Mouse (Mus musculus) lung, embryonic 15.5 days (tissue): ENCODE results near the gene Supt4a. TPM values are rescaled to one million over a fixed set of nuclear protein-coding genes. Genes with fewer than 3 reads are reported as not detected.

Experiments used
- ATAC-seq: fragments of 200-750 bp; cut with Nextera tagmentation; 2 replicates; pipeline ENCODE4 v1.8.0; 2017; ENCODE audit warnings: moderate number of reproducible peaks, borderline replicate concordance; ENCODE audit not compliant: low FRiP score, low TSS enrichment; ENCODE audit errors: extremely low read depth
- H3K27ac ChIP-seq: fragments of 300-500 bp; sonication (generic); 2 replicates; pipeline ENCODE4 v1.5.1; 2015; ENCODE audit warnings: moderate library complexity, mild to moderate bottlenecking, inconsistent platforms
- H3K27me3 ChIP-seq: fragments of 300-500 bp; sonication (generic); 2 replicates; pipeline ENCODE4 v1.6.1; 2015; ENCODE audit warnings: inconsistent platforms
- H3K36me3 ChIP-seq: fragments of 300-500 bp; sonication (generic); 2 replicates; pipeline ENCODE4 v1.6.1; 2015; ENCODE audit warnings: inconsistent platforms
- H3K4me1 ChIP-seq: fragments of 300-500 bp; sonication (generic); 2 replicates; pipeline ENCODE4 v1.6.1; 2015; ENCODE audit warnings: inconsistent platforms
- H3K4me2 ChIP-seq: fragments of 300-500 bp; sonication (generic); 2 replicates; pipeline ENCODE4 v1.6.1; 2015; ENCODE audit warnings: inconsistent platforms, mild to moderate bottlenecking, moderate library complexity
- H3K4me3 ChIP-seq: fragments of 300-500 bp; sonication (generic); 2 replicates; pipeline ENCODE4 v1.5.1; 2015; ENCODE audit warnings: mild to moderate bottlenecking, inconsistent platforms
- H3K9ac ChIP-seq: fragments of 300-500 bp; sonication (generic); 2 replicates; pipeline ENCODE4 v1.6.1; 2015; ENCODE audit warnings: inconsistent platforms
- H3K9me3 ChIP-seq: fragments of 300-500 bp; sonication (generic); 2 replicates; pipeline ENCODE4 v1.6.1; 2016; ENCODE audit warnings: inconsistent platforms
- WGBS: fragments of 180-500 bp; shearing (Covaris S2); methylation state at CpG from one replicate; pipeline ENCODE4 v1.1.7; 2015; 5-methylcytosine and 5-hydroxymethylcytosine counted together
- polyA plus RNA-seq: library from polyadenylated mRNA; unstranded; fragments of >200 nt; fragmentation: Nextera tagmentation; extraction: Ambion mirVana; gene quantifications from 2 replicates; pipeline ENCODE4 v1.2.1, GENCODE M21; 2015

The Supt4a gene
- polyA plus RNA-seq, 1 experiment from 2014 or later: 144 TPM

GRCm38 (mm10) chr11:87754603-87755002, 17.3 kb downstream of the Supt4a start:
- Histone ChIP-seq H3K4me1 (no peaks in the 10 kb centered on the region), H3K4me3 (no peak overlapping the region), H3K36me3 (no peaks in the 10 kb centered on the region), H3K9ac (no peak overlapping the region), H3K27me3 (peaks cover 5% of the 10 kb centered on the region), H3K9me3 (no peaks in the 10 kb centered on the region), H3K27ac (no peak overlapping the region), H3K4me2 (no peak overlapping the region)
- ATAC-seq: no peak
- 63% methylated on average over 5 of the region's 5 CpGs for WGBS

GRCm38 (mm10) chr11:87755360-87756017, 18.1 kb downstream of the Supt4a start:
- Histone ChIP-seq H3K36me3 (no peaks in the 10 kb centered on the region), H3K4me3 (0 out of 2 replicates have a peak overlapping the region, but pooled peaks have one; percentile 11), H3K9me3 (no peaks in the 10 kb centered on the region), H3K27me3 (peaks cover 14% of the 10 kb centered on the region), H3K27ac (no peak overlapping the region), H3K9ac (no peak overlapping the region), H3K4me1 (no peaks in the 10 kb centered on the region), H3K4me2 (no peak overlapping the region)
- 66% methylated on average over 17 of the region's 17 CpGs for WGBS
- peak; percentile 50; the same call in 1 of the 2 replicates for ATAC-seq

- Histone ChIP-seq H3K27me3 (peaks cover 22% of the 10 kb centered on the region), H3K4me1 (no peaks in the 10 kb centered on the region), H3K4me2 (no peak overlapping the region), H3K4me3 (peak overlapping the region; percentile 11; the same call in 1 of the 2 replicates), H3K9ac (no peak overlapping the region), H3K9me3 (no peaks in the 10 kb centered on the region), H3K27ac (no peak overlapping the region), H3K36me3 (no peaks in the 10 kb centered on the region)
- no peak for ATAC-seq
- WGBS: 81% methylated on average over 15 of the region's 15 CpGs
Observed at GRCm38 (mm10) chr11:87756251-87756820, 19.0 kb downstream of the Supt4a start.

DNA sequence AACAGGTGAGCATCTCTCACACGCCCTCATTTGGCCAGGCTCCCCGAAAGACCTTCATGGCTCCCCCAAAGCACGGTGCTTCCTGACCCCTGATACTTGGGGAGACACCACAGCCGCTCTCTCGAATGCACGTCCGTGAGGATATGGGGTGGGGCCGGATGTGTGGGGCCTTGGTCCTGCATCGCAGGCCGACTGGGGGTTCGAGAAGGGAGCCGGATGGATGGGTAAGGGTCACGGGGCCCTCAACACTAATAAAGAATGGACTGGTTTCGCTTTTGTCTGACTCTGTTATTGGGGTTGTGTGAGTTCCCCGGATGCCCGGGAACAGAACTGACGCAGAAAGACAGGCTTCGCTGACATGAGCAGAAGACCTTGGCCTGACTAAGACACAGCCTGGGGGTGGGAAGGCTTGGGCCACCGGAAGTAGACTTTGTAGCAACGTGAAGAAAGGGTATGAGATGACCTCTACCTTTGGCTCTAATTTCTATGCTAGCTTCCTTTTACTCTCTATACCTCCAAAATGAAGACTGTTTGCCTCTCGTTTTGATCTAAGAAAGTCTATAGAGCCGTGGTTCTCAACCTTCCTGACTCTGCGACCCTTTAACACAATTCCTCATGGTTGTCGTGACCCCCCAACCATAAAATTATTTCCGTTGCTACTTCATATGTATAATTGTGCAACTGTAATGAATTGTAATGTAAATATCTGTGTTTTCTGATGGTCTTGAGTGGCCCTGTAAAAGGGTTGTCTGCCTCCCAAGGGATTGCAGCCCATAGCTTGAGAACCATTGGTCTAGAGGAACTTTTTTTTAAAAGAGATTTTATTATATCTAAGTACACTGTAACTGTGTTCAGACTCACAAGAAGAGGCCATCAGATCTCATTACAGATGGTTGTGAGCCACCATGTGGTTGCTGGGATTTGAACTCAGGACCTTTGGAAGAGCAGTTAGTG, 19.9 kb downstream of the Supt4a start:
- H3K27me3 ChIP-seq: peaks cover 32% of the 10 kb centered on the region
- no peak overlapping the region for H3K27ac ChIP-seq
- H3K9me3 ChIP-seq: no peaks in the 10 kb centered on the region
- no peak overlapping the region for H3K9ac ChIP-seq
- H3K4me3 ChIP-seq: peak overlapping the region; percentile 11; the same call in 1 of the 2 replicates
- ATAC-seq: no peak
- H3K36me3 ChIP-seq: no peaks in the 10 kb centered on the region
- no peaks in the 10 kb centered on the region for H3K4me1 ChIP-seq
- H3K4me2 ChIP-seq: no peak overlapping the region
- 82% methylated on average over 25 of the region's 25 CpGs for WGBS

DNA sequence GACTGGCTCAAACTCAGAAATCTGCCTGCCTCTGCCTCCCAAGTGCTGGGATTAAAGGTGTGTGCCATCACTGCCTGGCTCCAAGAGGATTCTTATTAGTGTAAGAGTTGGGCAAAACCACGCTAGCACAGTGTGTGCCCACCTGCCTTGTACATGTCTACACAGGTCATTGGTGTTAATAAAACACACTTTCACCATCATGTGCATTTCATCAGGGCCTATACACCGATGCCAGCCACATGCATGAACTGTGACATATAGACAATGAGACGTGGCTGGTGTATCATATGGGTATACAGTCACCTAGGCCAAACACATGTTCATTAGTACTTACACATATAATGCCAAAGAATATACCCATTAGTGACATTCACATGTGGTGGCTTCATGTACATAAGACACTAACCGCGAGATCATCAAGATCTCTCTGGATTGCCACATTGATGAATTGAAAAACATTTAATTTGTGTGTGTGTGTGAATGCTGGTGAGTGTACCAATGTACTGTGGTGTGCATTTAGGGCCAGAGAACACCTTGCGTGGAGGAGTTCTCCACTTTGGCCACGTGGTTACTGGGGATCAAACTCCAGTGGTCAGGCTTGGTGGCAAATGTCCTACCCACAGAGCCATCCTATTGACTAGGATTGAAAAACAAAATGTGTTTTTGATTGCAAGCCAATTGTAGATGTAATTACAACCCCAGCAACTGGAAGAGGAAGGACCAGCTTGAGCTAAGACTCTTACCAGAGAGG, 21.0 kb downstream of the Supt4a start:
- no peak overlapping the region for H3K27ac ChIP-seq
- no peaks in the 10 kb centered on the region for H3K36me3 ChIP-seq
- H3K4me1 ChIP-seq: 0 out of 2 replicates have a peak, but pooled peaks cover under 1% of the 10 kb centered on the region
- peaks cover 42% of the 10 kb centered on the region for H3K27me3 ChIP-seq
- 76% methylated on average over 7 of the region's 7 CpGs for WGBS
- H3K4me3 ChIP-seq: no peak overlapping the region
- H3K4me2 ChIP-seq: no peak overlapping the region
- H3K9me3 ChIP-seq: no peaks in the 10 kb centered on the region
- no peak overlapping the region for H3K9ac ChIP-seq
- no peak for ATAC-seq

- no peak for ATAC-seq
- peaks cover 50% of the 10 kb centered on the region for H3K27me3 ChIP-seq
- H3K4me2 ChIP-seq: no peak overlapping the region
- no peak overlapping the region for H3K9ac ChIP-seq
- H3K4me1 ChIP-seq: 0 out of 2 replicates have a peak, but pooled peaks cover 6% of the 10 kb centered on the region
- H3K36me3 ChIP-seq: no peaks in the 10 kb centered on the region
- no peak overlapping the region for H3K4me3 ChIP-seq
- no peak overlapping the region for H3K27ac ChIP-seq
- H3K9me3 ChIP-seq: no peaks in the 10 kb centered on the region
- 65% methylated on average over 4 of the region's 4 CpGs for WGBS
Observed at GRCm38 (mm10) chr11:87758957-87759608, 21.7 kb downstream of the Supt4a start.

DNA sequence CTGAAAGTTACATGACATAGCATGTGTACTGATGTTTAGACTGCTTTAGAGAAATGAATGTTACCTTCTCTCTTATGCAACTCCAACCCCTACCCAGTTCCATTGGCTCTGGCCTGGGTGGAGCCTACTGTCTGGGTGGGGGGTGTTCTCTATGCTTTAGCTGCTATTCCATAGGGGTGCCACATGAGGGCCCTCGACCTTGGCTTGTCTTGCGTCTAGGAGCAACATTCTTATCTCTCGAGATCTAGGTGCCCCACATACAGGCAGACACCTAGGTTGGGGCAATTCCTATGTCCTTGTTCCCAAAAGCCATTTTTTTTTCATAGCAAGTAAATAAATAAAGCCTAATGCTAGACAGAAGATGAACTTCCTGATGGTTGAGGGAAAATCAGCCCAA, 22.3 kb downstream of the Supt4a start:
- Histone ChIP-seq H3K27ac (no peak overlapping the region), H3K9me3 (no peaks in the 10 kb centered on the region), H3K4me1 (0 out of 2 replicates have a peak, but pooled peaks cover 9% of the 10 kb centered on the region), H3K36me3 (no peaks in the 10 kb centered on the region), H3K27me3 (peaks cover 55% of the 10 kb centered on the region), H3K4me3 (no peak overlapping the region), H3K9ac (no peak overlapping the region), H3K4me2 (no peak overlapping the region)
- no peak for ATAC-seq
- WGBS: 4% methylated on average over 3 of the region's 3 CpGs

- no peak within 1 kb of the TSS for H3K4me3 ChIP-seq
- H3K36me3 ChIP-seq: no peaks in the 10 kb centered on the region
- H3K27ac ChIP-seq: no peak within 1 kb of the TSS
- no peaks in the 10 kb centered on the region for H3K9me3 ChIP-seq
- 0 out of 2 replicates have a peak, but pooled peaks cover 11% of the 10 kb centered on the region for H3K4me1 ChIP-seq
- no peak within 1 kb of the TSS for H3K9ac ChIP-seq
- peaks cover 64% of the 10 kb centered on the region for H3K27me3 ChIP-seq
- no peak within 1 kb of the TSS for H3K4me2 ChIP-seq
- 12% methylated on average over 23 of the region's 23 CpGs for WGBS
- no peak for ATAC-seq
Observed at GRCm38 (mm10) chr11:87760301-87761081, 23.1 kb downstream of the Supt4a start, which contains the start of gene Tspoap1. Tspoap1 (plus strand) TSS chr11:87760541.

DNA sequence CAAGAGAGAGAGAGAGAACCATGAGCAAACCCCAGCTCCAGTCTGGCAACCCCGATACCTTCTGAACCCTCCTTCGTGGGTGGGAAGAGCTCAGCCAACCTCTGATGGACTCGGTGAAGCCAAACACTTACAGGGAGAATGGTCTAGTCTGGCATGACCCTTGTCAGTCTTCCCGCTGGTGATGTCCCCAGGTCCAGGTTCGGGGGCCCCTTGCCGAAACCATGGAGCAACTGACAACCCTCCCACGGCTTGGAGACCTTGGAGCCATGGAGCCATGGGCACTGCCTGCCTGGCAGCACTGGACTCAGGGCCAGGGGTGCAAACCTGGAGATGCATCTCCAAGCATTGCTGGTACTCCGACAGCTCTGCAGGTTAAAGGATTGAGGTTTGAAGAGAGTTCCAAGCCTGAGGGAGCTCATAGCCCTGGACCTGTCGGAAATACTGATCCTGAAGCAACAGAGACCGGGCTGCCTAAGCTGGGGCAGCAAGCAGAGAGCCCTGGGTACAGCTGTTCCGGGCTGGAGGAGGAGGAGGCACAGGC, 23.9 kb downstream of the Supt4a start:
- Histone ChIP-seq H3K27me3 (peaks cover 72% of the 10 kb centered on the region), H3K36me3 (no peaks in the 10 kb centered on the region), H3K9me3 (no peaks in the 10 kb centered on the region), H3K27ac (no peak overlapping the region), H3K4me2 (no peak overlapping the region), H3K9ac (no peak overlapping the region), H3K4me1 (0 out of 2 replicates have a peak, but pooled peaks cover 11% of the 10 kb centered on the region), H3K4me3 (no peak overlapping the region)
- ATAC-seq: no peak
- WGBS: 68% methylated on average over 11 of the region's 11 CpGs
